Mouse (Mus musculus) T-helper 1 cell (primary cell): ENCODE data around the gene Avpi1.
"Not testable (repeated sequence)": the region's sequence is repeated elsewhere in the genome, so short reads cannot be mapped to it uniquely, and the experiment has no call there.

ENCODE experiments used
- in situ Hi-C: fragments of 300-600 bp; cut with MboI, MseI; formaldehyde crosslinking; loops from one replicate; pipeline ENCODE4 v1.15.1; 2025; ENCODE audit warnings: high pct_unique_total_duplicates

The Avpi1 gene

DNA sequence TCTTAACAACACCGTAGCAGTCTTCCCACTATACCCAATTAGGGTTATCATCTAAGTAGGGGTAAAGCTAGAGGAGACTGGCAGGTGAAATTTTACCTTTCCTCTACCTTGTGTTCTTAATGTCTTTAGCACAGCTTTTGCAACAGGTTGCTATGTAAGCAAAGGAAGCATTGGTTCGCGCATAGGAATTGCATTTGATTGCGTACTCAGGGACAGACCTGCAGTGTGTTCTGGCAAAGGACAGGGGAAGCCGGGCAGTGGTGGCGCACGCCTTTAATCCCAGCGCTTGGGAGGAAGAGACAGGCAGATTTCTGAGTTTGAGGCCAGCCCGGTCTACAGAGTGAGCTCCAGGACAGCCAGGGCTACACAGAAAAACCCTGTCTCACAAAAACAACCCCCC is 10.7 kb downstream of the Avpi1 start:
- in situ Hi-C loops = no loop called here

- in situ Hi-C loops = no loop called here
Observed at GRCm38 (mm10) chr19:42115783-42116335, 13.0 kb downstream of the Avpi1 start.

DNA sequence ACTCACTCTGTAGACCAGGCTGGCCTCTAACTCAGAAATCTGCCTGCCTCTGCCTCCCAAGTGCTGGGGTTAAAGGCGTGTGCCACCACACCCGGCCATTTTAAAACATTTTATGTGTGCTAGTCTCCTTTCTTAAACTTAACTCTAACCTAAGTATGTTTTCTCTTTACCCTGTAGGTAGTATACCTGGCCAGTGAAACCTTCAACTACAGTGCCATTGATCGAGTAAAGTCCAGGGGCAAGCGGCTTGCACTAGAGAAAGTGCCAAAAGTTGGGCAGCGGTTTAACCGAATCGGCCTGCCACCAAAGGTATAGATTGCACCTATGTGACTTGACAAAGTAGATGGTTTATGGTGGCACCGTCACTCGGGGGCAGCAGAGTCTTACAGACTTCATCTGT is 24.2 kb downstream of the Avpi1 start:
- in situ Hi-C loops = no loop called here

GRCm38 (mm10) chr19:42099406-42099805 is 29.5 kb downstream of the Avpi1 start:
- in situ Hi-C loops = no loop called here

- in situ Hi-C loops = no loop called here
Observed at GRCm38 (mm10) chr19:42090637-42091141, 38.2 kb downstream of the Avpi1 start.

DNA sequence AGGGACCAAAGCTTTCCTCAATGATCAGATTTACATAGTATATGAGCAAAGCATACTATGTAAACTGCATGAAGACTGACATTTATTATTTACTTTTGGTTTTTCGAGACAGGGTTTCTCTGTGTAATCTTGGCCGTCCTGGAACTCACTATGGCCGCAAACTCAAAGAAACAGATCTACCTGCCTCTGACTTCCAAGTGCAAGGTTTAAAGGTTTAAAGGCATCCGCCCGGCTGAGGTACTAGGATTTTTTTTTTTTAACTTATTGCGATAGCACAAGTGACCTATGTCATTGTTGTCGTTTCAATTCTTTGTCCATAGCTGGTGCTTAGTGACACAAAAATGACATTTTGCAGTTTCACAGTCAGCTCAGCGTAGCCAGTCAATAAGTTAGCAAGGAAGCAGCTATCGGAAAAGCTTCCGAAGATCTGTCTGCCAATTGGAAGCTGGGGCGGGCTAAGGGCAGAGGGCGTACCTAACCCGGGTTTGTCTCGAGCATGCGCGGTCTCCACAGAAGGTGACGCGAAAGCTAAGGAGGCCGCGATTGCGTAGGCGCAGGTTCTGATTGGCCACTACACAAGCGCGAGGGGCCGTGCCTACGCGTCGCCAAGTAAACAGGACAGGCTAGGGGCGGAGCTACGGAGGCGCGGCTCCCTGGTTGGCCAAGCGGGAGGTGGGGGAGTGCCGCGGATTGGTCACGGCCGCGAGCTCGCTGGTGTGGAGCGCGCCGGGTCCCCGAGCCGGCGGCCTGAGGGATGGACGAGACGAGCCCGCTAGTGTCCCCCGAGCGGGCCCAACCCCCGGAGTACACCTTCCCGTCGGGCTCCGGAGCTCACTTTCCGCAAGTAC is 38.9 kb downstream of the Avpi1 start, which contains the start of gene Pi4k2a:
TSS of gene Pi4k2a (plus strand) at position 723 of the 848 bp plus-strand sequence.
- in situ Hi-C loops = loop anchor here (5.0 kb wide), 1 partner anchor 57 kb away; the partner anchor contains the start of gene Marveld1

DNA sequence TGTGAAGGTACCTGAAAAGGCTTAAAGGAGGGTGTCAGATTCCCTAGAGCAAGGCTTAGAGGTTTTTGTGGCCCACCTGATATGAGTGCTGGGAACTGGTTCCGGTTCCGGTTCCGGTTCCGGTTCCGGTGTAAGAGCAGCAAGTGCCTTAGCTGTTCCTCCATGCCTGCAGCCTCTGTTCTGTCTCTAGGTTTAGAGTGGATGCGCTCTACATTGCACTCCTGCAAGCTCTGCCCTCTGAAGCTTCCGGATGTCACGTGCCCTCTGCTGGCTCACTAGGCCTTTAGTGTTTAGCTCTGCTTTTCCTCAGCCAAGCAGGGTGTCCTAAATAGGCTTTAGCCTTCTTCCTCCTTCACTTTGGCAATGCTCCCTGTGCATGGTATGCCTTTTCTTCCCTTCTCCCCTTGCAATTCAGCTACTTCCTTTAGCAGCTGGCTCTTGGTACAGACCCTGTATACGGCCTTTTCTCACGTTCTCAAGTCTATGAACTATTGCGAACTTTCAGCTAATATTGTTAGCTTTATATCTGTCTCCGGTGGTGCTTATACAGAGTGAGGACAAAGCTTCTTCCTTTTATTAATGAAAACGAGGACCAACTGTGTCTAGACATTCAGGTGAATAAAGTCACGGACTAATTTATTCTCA is 39.6 kb downstream of the Avpi1 start:
- in situ Hi-C loops = loop anchor here (5.0 kb wide), 1 partner anchor 58 kb away; the partner anchor contains the start of gene Marveld1

- in situ Hi-C loops = loop anchor here (5.0 kb wide), 1 partner anchor 61 kb away; the partner anchor contains the start of gene Marveld1
Observed at GRCm38 (mm10) chr19:42086166-42086565, 42.7 kb downstream of the Avpi1 start, which contains the start of gene Morn4. Gene Morn4 (minus strand): TSS chr19:42086357.

- in situ Hi-C loops = loop anchor here (5.0 kb wide), 1 partner anchor 62 kb away; the partner anchor contains the start of gene Marveld1
Observed at GRCm38 (mm10) chr19:42085690-42086089, 43.2 kb downstream of the Avpi1 start.

DNA sequence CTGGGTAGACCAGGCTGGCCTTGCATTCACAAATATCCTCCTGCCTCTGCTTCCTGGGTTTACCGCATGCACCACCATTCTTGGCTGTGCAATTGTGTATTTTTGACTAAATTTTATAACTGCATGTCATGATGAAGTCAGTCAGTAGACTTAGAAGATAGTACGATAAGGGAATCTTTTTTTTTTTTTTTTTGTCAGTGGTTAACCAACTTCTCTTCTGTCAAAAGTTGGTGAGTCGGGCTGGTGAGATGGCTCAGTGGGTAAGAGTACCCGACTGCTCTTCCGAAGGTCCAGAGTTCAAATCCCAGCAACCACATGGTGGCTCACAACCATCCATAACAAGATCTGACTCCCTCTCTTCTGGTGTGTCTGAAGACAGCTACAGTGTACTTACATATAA is 47.2 kb downstream of the Avpi1 start:
- in situ Hi-C loops = not testable (repeated sequence)

- in situ Hi-C loops = no loop called here
Observed at GRCm38 (mm10) chr19:42080469-42080868, 48.4 kb downstream of the Avpi1 start.

DNA sequence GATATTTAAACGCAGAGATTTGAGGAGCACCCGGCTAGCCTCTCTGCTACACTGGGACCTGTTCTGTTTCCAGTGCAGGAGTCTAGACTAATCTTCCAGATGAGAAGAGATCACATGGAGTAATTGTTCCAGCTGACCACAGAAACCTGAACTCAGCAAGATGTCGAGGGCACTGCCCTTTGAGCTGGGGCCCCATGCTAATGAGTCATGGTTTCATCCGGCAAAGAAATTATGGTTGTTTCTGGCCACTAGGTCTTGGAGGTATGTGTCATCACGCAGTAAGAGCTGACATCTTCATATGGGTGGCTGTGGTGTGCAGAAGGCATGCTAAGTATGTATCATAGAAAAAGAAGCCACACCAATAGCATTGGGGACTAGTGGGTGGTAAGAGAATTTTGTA is 48.9 kb downstream of the Avpi1 start:
- in situ Hi-C loops = loop anchor here (10.0 kb wide), 1 partner anchor 1605 kb away; the partner anchor contains the start of gene Entpd7

DNA sequence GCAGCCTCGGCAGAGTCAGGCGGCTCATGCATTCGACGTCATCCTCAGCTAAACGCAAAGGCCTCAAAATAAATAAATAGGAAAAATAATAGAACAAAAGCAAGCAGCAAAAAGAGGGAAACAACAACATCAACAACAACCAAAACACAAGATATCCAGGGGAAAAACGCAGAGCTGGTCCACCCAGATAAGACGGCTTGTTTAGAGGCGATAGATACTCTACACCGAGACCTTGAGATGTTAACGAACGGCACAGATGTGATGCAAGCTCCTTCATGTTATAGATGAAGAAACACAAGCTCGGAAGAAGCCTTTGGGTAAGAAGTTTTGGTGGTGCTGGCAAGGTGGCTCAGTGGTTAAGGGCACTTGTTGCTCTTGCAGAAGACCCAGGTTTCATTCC is 49.9 kb downstream of the Avpi1 start:
- in situ Hi-C loops = loop anchor here (10.0 kb wide), 1 partner anchor 1606 kb away; the partner anchor contains the start of gene Entpd7

DNA sequence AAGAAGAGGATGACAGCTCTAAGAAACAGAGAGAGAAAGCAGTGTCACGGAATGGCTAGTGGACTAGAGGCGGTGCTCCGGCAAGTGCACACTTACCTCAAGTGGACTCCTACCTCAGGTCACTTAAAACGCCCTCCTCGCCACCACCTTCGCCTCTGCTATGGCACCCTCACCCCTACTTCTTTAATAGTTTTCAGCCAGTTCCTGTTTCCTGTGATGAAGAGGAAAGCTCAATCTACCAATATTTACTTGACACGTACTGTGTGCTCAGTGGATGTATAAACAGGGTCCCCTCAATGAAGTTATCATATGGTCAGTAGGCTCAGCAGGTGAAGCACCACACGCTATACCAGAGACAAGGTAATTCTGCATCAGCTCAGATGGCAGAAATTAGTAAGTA is 50.3 kb downstream of the Avpi1 start:
- in situ Hi-C loops = loop anchor here (10.0 kb wide), 1 partner anchor 1606 kb away; the partner anchor contains the start of gene Entpd7

DNA sequence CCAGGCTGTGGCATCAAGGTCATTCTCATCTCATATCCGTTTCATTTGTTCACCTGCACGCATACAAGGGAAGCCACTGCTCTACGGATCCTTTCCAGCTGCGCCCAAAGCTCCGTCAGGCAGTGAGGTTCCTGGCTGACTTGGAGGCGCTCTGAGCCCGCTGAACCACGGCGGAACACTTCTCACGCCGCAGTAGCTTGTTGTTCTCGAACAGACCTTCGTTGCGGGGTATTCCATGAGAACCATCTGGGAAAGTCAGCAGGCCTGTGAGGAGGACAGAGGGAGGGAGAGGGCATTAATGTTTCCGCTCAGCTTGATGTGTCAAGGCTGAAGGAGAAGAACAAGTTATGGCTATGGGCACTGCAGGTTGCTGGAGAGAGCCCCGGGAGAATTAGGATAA is 52.9 kb downstream of the Avpi1 start:
- in situ Hi-C loops = loop anchor here (10.0 kb wide), 1 partner anchor 1609 kb away; the partner anchor contains the start of gene Entpd7

GRCm38 (mm10) chr19:42075051-42075450 is 53.8 kb downstream of the Avpi1 start:
- in situ Hi-C loops = loop anchor here (10.0 kb wide), 1 partner anchor 1610 kb away; the partner anchor contains the start of gene Entpd7
